ENCODE assay signal across 8 mouse cellular contexts in the genomic region with DNA sequence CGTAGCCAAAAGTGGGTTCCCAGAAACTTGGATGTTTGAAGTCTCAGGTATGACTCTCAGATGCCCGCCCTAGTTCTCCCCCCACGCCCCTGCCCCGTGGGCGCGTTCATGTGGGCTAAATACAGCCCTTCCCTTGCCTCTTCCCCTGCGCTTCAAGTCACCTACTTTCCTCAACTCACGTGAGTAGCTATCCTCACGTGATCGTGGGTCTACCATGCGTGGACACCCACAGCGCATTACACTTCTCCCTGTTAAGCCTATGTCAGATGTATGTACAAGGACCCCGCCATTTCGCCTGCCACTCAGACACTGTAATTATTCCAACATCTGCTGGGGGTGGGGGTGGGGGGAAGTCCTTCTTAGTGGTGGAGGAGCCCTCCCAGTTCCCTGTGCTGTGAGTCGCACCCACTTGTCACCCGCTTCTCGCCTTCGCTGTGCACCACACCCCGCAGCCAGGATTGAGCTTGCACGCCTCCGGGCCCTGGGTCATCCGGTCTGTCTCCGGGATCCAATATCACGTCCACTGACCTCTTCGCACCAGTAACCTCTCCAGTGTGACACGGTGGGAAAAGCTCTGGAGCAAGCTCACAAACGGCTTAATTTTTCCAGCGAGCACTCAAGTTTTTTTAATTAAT. TPM values are rescaled to one million over a fixed set of nuclear protein-coding genes. Genes with fewer than 3 reads are reported as not detected.
DNase-seq lines count a peak whose midpoint lies in the region; ATAC-seq and TF ChIP-seq lines count a peak whose summit lies in the region.

No protein-coding gene starts in this region.

- no peaks in the 10 kb centered on the region for H3K27me3 ChIP-seq in forebrain, embryonic 16.5 days (replicated peaks; ENCODE audit: control insufficient read depth, insufficient read depth, low read length)
- H3K27me3 ChIP-seq in hindbrain, embryonic 10.5 days (ENCODE audit: insufficient read depth, poor library complexity, severe bottlenecking) = no peaks in the 10 kb centered on the region

- H3K4me2 ChIP-seq in forebrain, embryonic 16.5 days (ENCODE audit: low read length) = peak overlapping the region; percentile 57

- peak overlapping the region; percentile 90 for H3K9ac ChIP-seq in forebrain, embryonic 16.5 days (replicated peaks; ENCODE audit: low read depth, low read length)

- peaks cover 38% of the 10 kb centered on the region for H3K79me2 ChIP-seq in macrophage (ENCODE audit: inconsistent target)

- TF ChIP-seq CTCF in brain, embryonic 14.5 days (IDR thresholded peaks at IDR 0.05; ENCODE audit: borderline replicate concordance, extremely low read depth, insufficient read depth, insufficient read length) = no peak

- peak overlapping the region; percentile 98; the same call in 1 of the 2 replicates for H3K27ac ChIP-seq in forebrain, embryonic 16.5 days (ENCODE audit: low read length)
- peak overlapping the region; percentile 99 for H3K27ac ChIP-seq in hindbrain, embryonic 10.5 days
- peak overlapping the region; percentile 83 for H3K27ac ChIP-seq in macrophage

- no peaks in the 10 kb centered on the region for H3K36me3 ChIP-seq in forebrain, embryonic 16.5 days (ENCODE audit: control insufficient read depth, insufficient read depth)
- no peaks in the 10 kb centered on the region for H3K36me3 ChIP-seq in hindbrain, embryonic 10.5 days
- H3K36me3 ChIP-seq in macrophage (ENCODE audit: inconsistent target) = no peaks in the 10 kb centered on the region

- peak; percentile 40 for DNase-seq in ES-CJ7 (ENCODE audit: low read depth, low spot score)
- peak; percentile 73 for DNase-seq in brain, embryonic 14.5 days (ENCODE audit: low read depth)
- DNase-seq in hindbrain, embryonic 10.5 days (ENCODE audit: low spot score) = peak; percentile 64
- peak; percentile 44 to 53 for DNase-seq in left cerebral cortex, adult 8-10 months (ENCODE audit: low spot score in 2 of 2)
- peak; percentile 35 for DNase-seq in right cerebral cortex, postnatal 14 days
- no peak for DNase-seq in ovary, adult 18-20 months (ENCODE audit: low spot score)

- ATAC-seq in forebrain, embryonic 16.5 days = peak; percentile 16

- H3K4me3 ChIP-seq in forebrain, embryonic 16.5 days (replicated peaks; ENCODE audit: low read length) = peak overlapping the region; percentile 89
- H3K4me3 ChIP-seq in hindbrain, embryonic 10.5 days = peak overlapping the region; percentile 90
- H3K4me3 ChIP-seq in macrophage (ENCODE audit: inconsistent target) = peak overlapping the region; percentile 80

- no peaks in the 10 kb centered on the region for H3K9me3 ChIP-seq in forebrain, embryonic 16.5 days (ENCODE audit: control insufficient read depth, low read length)
- no peaks in the 10 kb centered on the region for H3K9me3 ChIP-seq in hindbrain, embryonic 10.5 days

- H3K4me1 ChIP-seq in forebrain, embryonic 16.5 days (replicated peaks; ENCODE audit: control insufficient read depth, insufficient read depth, low read length) = peaks cover 39% of the 10 kb centered on the region
- peaks cover 47% of the 10 kb centered on the region for H3K4me1 ChIP-seq in hindbrain, embryonic 10.5 days (replicated peaks)

- TF ChIP-seq POLR2A in brain, embryonic 14.5 days (IDR thresholded peaks at IDR 0.05; ENCODE audit: borderline replicate concordance, extremely low read depth, insufficient read depth, insufficient read length, poor library complexity, severe bottlenecking) = no peak

- WGBS in forebrain, embryonic 16.5 days = 5% methylated on average over 28 of the region's 28 CpGs
- WGBS in hindbrain, embryonic 10.5 days = 9% methylated on average over 28 of the region's 28 CpGs
- 6% methylated on average over 28 of the region's 28 CpGs for WGBS in macrophage (ENCODE audit: missing documents)

RNA-seq across cellular contexts. Expression of a gene that starts 1.0 kb away (rescaled TPM):
- polyA plus RNA-seq in brain, embryonic 14.5 days (2012; rRNA removed) = 111 and 133 TPM in 2 replicates
- polyA plus RNA-seq in forebrain, embryonic 16.5 days (2015; fragmentation: Nextera tagmentation; extraction: Ambion mirVana) = 175 and 198 TPM in 2 replicates
- polyA plus RNA-seq in hindbrain, embryonic 10.5 days (2016; fragmentation: Nextera tagmentation; extraction: Ambion mirVana) = 237 and 263 TPM in 2 replicates
- total RNA-seq in left cerebral cortex, adult 8-10 months (2022) = 100 to 1,000 TPM; 172 to 182 (median 180) TPM
- total RNA-seq in macrophage (2018; cell fraction: chromatin; rRNA removed) = 100 to 1,000 TPM in 10 of 26 experiments, 10 to 100 TPM in 16; 32.5 to 702 (median 72.5) TPM
- 100 to 1,000 TPM in 1 of 26 experiments, 10 to 100 TPM in 25; 16.7 to 123 (median 31.1) TPM for total RNA-seq in macrophage (2018; cell fraction: cytosol; rRNA removed)
- 100 to 1,000 TPM in 8 of 26 experiments, 10 to 100 TPM in 18; 30.8 to 594 (median 77.0) TPM for total RNA-seq in macrophage (2018; cell fraction: nucleus; rRNA removed)
- polyA plus RNA-seq in macrophage (2018) = 17.4 to 33.9 TPM (median 33.0 TPM) in 3 replicates

RNA-seq across cellular contexts. Expression of a gene that starts 47.4 kb away (rescaled TPM):
- polyA plus RNA-seq in brain, embryonic 14.5 days (2012; rRNA removed) = 0.05 and 0.07 TPM in 2 replicates
- polyA plus RNA-seq in forebrain, embryonic 16.5 days (2015; fragmentation: Nextera tagmentation; extraction: Ambion mirVana) = 0.06 TPM in 1 of 2 replicates, not detected in the other
- polyA plus RNA-seq in hindbrain, embryonic 10.5 days (2016; fragmentation: Nextera tagmentation; extraction: Ambion mirVana) = 0.47 and 0.86 TPM in 2 replicates
- 10 to 100 TPM; 15.2 to 18.2 (median 17.4) TPM for total RNA-seq in left cerebral cortex, adult 8-10 months (2022)
- not detected for total RNA-seq in macrophage (2018; cell fraction: chromatin; rRNA removed)
- under 1 TPM in 1 of 26 experiments, not detected in 25; under 0.01 TPM for total RNA-seq in macrophage (2018; cell fraction: cytosol; rRNA removed)
- not detected for total RNA-seq in macrophage (2018; cell fraction: nucleus; rRNA removed)
- not detected in 3 replicates for polyA plus RNA-seq in macrophage (2018)
